Mouse (Mus musculus): ENCODE data around the gene Fnbp1.

Fnbp1 gene

GRCm38 (mm10) chr2:30981790-30982513 lies 159.9 kb downstream of the Fnbp1 start, which contains the start of the genes BC005624 and Usp20:
Gene BC005624, minus strand, starts transcription at chr2:30982201.
Gene Usp20, plus strand, starts transcription at chr2:30982279.
- DNase-seq (ENCODE audit: extremely low read depth, low read depth), result peak; percentile 96
